Mouse (Mus musculus) kidney, embryonic 15.5 days (tissue): ENCODE results near the gene Pgc. TPM values are rescaled to one million over a fixed set of nuclear protein-coding genes. Genes with fewer than 3 reads are reported as not detected.

Source experiments
- ATAC-seq: fragments of 200-750 bp; cut with Nextera tagmentation; replicated peaks from 2 replicates; pipeline ENCODE4 v1.8.0; 2017; ENCODE audit warnings: moderate TSS enrichment; ENCODE audit not compliant: low FRiP score
- H3K27ac ChIP-seq: fragments of 300-500 bp; sonication (generic); 2 replicates; pipeline ENCODE4 v1.5.1; 2015; ENCODE audit warnings: mild to moderate bottlenecking, inconsistent platforms
- H3K27me3 ChIP-seq: fragments of 300-500 bp; sonication (generic); 2 replicates; pipeline ENCODE4 v1.6.1; 2015; ENCODE audit warnings: inconsistent platforms
- H3K36me3 ChIP-seq: fragments of 300-500 bp; sonication (generic); 2 replicates; pipeline ENCODE4 v1.6.1; 2015; ENCODE audit warnings: inconsistent platforms
- H3K4me1 ChIP-seq: fragments of 300-500 bp; sonication (generic); 2 replicates; pipeline ENCODE4 v1.6.1; 2015; ENCODE audit warnings: inconsistent platforms
- H3K4me2 ChIP-seq: fragments of 300-500 bp; sonication (generic); 2 replicates; pipeline ENCODE4 v1.6.1; 2015; ENCODE audit warnings: moderate library complexity, mild to moderate bottlenecking, inconsistent platforms
- H3K4me3 ChIP-seq: fragments of 300-500 bp; sonication (generic); replicated peaks from 2 replicates; pipeline ENCODE4 v1.5.1; 2015; ENCODE audit warnings: mild to moderate bottlenecking, inconsistent platforms
- H3K9ac ChIP-seq: fragments of 300-500 bp; sonication (generic); 2 replicates; pipeline ENCODE4 v1.6.1; 2015; ENCODE audit warnings: mild to moderate bottlenecking, inconsistent platforms
- H3K9me3 ChIP-seq: fragments of 300-500 bp; sonication (generic); replicated peaks from 2 replicates; pipeline ENCODE4 v1.6.1; 2016; ENCODE audit warnings: inconsistent platforms
- WGBS: fragments of 180-500 bp; shearing (Covaris S2); methylation state at CpG from one replicate; pipeline ENCODE4 v1.1.7; 2015; ENCODE audit warnings: mixed read lengths; 5-methylcytosine and 5-hydroxymethylcytosine counted together
- polyA plus RNA-seq: library from polyadenylated mRNA; unstranded; fragments of >200 nt; fragmentation: Nextera tagmentation; extraction: Ambion mirVana; gene quantifications from 2 replicates; pipeline ENCODE4 v1.2.1, GENCODE M21; 2015

Gene Pgc
- polyA plus RNA-seq, 1 experiment from 2014 or later: 0.14 TPM

DNA sequence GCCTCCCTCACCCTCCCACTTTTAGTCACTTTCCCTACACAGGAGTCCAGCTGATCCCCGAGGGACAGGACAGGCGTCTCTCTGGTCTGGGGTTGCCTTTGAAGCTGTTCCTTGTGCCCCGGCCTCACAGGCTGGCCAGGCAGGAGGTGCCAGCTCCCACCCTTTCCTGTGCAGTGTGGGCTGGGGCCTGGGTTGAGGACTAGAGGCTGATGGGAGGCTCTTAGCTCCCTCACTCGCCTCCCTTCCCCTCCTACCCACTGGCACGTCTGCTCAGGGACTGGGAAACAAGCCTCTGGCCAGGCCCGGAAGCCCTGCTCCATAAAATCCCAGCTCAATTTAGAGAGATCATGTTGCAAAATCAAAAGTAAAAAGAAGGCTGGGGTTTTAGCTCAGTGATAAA, 47.0 kb downstream of the Pgc start:
- WGBS: 19% methylated on average over 6 of the region's 6 CpGs
- H3K4me1 ChIP-seq: peaks cover 15% of the 10 kb centered on the region

DNA sequence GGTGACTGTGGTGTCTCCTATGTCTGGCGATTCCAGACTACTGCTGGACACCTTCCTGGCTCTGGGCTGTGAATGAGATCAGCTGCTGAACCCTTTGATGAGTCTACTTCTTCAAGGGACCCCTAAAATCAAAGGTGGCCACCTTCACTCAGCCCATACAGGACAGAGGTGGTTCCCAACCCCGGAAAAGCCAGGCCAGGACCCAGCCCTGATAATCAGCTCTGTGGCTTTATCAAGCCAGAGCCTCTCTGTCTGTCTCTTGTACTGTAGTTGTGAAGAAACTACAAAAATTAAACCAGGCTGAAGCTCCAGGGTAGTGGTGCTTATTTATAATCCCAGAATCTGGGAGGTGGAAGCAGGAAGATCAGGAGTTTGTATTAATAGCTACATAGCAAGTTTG, 50.5 kb downstream of the Pgc start:
- H3K27ac ChIP-seq: no peak overlapping the region
- no peak for ATAC-seq
- 0 out of 2 replicates have a peak, but pooled peaks cover 6% of the 10 kb centered on the region for H3K9me3 ChIP-seq
- peaks cover 8% of the 10 kb centered on the region for H3K4me1 ChIP-seq
- H3K4me3 ChIP-seq: no peak overlapping the region
- no peak overlapping the region for H3K9ac ChIP-seq
- no peaks in the 10 kb centered on the region for H3K27me3 ChIP-seq
- H3K4me2 ChIP-seq: no peak overlapping the region
- WGBS: 47% methylated on average over 2 of the region's 2 CpGs
- no peaks in the 10 kb centered on the region for H3K36me3 ChIP-seq

More for the DNA sequence above, 47.0 kb downstream of the Pgc start:
- Histone ChIP-seq H3K27me3 (no peaks in the 10 kb centered on the region), H3K9me3 (0 out of 2 replicates have a peak, but pooled peaks cover 7% of the 10 kb centered on the region), H3K27ac (peak overlapping the region; percentile 45; the same call in 1 of the 2 replicates), H3K9ac (no peak overlapping the region), H3K4me2 (no peak overlapping the region), H3K4me3 (no peak overlapping the region), H3K36me3 (no peaks in the 10 kb centered on the region)
- peak; percentile 56 for ATAC-seq

DNA sequence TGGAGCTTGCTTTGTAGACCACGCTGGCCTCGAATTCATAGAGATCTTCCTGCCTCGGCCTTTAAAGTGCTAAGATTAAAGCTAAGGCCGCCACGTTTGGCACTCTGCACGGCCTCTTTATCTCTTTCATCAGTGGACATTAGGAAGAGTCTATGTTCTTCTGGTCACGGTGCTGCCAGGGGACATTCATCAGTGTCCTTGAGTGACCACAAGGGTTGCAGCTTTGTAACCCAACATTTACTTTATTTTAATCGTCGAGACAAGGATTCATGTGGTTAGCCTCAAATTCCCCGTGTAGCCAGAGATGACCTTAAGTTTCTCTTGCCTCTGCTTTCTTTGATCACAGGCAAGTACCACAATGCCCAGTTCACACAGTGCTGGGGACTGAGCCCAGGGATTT, 53.8 kb downstream of the Pgc start:
- no peaks in the 10 kb centered on the region for H3K36me3 ChIP-seq
- no peaks in the 10 kb centered on the region for H3K27me3 ChIP-seq
- ATAC-seq: no peak
- no peak overlapping the region for H3K9ac ChIP-seq
- no peak overlapping the region for H3K4me2 ChIP-seq
- no peaks in the 10 kb centered on the region for H3K9me3 ChIP-seq
- H3K4me3 ChIP-seq: no peak overlapping the region
- WGBS: 82% methylated on average over 10 of the region's 10 CpGs
- 0 out of 2 replicates have a peak, but pooled peaks cover 4% of the 10 kb centered on the region for H3K4me1 ChIP-seq
- H3K27ac ChIP-seq: no peak overlapping the region

DNA sequence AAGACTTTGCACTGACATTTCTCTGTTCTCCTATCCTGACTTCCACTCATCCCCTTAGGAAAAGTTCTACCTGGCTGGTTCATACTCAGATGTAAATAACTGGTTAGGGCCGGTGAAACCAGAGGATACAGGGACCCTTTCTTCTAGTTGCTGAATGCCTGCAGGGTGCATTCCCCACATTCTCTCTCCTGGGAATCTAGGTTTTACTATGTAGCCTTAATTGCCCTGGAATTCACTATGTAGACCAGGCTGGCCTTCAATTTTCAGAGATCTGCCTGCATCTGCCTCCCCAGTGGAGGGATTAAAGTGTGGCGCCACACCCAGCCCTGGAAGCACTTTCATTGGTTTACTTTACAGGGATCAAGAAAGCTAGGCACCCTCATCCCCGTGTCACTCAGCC, 55.8 kb downstream of the Pgc start:
- H3K4me2 ChIP-seq: no peak overlapping the region
- no peak for ATAC-seq
- no peak overlapping the region for H3K4me3 ChIP-seq
- H3K9ac ChIP-seq: no peak overlapping the region
- no peaks in the 10 kb centered on the region for H3K27me3 ChIP-seq
- no peaks in the 10 kb centered on the region for H3K36me3 ChIP-seq
- H3K4me1 ChIP-seq: peaks cover 6% of the 10 kb centered on the region
- H3K9me3 ChIP-seq: no peaks in the 10 kb centered on the region
- H3K27ac ChIP-seq: no peak overlapping the region
- 79% methylated on average over 3 of the region's 3 CpGs for WGBS

DNA sequence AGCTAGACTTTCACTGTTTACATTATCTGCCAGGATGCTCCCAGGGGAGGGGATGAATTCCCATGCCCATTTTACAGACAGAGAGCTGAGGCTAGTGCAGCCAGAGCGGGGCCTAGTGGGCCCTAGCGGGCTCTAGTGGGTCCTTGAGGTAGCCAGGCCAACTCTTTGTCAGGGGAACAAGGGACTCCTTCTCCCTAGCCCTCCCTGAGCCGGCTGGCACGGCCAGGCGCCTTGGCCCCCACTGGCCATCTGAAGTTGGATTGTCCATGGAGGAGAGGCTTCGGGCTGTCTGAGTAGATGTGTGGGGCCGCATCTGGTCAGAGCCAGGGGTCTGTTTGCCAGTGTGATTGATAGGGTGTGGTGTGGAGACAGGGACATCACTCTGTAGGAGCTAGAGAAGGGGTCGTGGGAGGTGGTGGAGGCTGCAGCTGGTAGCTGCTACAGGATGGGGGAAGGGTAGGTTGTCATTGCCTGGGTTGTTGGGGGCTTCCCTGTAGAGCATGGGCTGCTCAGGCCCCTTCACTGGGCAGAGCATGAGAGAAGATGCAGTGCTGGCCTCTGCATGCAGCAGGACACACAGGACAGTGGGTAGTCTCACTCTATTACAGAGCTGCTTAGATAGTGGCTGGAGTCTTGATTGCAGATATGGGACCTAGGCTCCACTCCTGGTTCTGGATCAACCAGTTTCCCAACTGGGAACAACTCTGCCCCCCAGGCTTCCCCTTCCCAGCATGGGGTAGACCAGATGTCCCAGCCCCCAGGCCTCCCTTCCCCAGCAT, 57.0 kb downstream of the Pgc start:
- Histone ChIP-seq H3K4me2 (no peak overlapping the region), H3K4me1 (peaks cover 17% of the 10 kb centered on the region), H3K27me3 (no peaks in the 10 kb centered on the region), H3K27ac (no peak overlapping the region), H3K36me3 (no peaks in the 10 kb centered on the region), H3K4me3 (no peak overlapping the region), H3K9ac (no peak overlapping the region), H3K9me3 (no peaks in the 10 kb centered on the region)
- no peak for ATAC-seq
- WGBS: 80% methylated on average over 8 of the region's 8 CpGs

Other genes with a start within 250 kb of the Pgc start
- 32.2 and 37.0 TPM in 2 replicates for gene Taf8, start 224.6 kb upstream of the Pgc start, polyA plus RNA-seq
- 272 and 294 TPM in 2 replicates for gene Ccnd3, start 221.8 kb upstream of the Pgc start, polyA plus RNA-seq
- gene Bysl, start 115.3 kb upstream of the Pgc start, polyA plus RNA-seq: 23.8 and 26.5 TPM in 2 replicates
- 45.7 TPM in 2 replicates for gene Med20, start 115.3 kb upstream of the Pgc start, polyA plus RNA-seq
- gene Gm20517, start 115.3 kb upstream of the Pgc start, polyA plus RNA-seq: 0.81 and 1.4 TPM in 2 replicates
- 4.6 and 5.0 TPM in 2 replicates for gene Usp49, start 96.2 kb upstream of the Pgc start, polyA plus RNA-seq
- gene Tomm6, start 38.5 kb upstream of the Pgc start, polyA plus RNA-seq: 381 and 386 TPM in 2 replicates
- gene Frs3, start 37.8 kb upstream of the Pgc start, polyA plus RNA-seq: 5.5 and 6.7 TPM in 2 replicates
- 0.17 and 0.24 TPM in 2 replicates for gene Gm21981, start 32.4 kb upstream of the Pgc start, polyA plus RNA-seq
- gene Prickle4, start 32.1 kb upstream of the Pgc start, polyA plus RNA-seq: 0.51 and 0.99 TPM in 2 replicates
- gene Tfeb, start 10.2 kb downstream of the Pgc start, polyA plus RNA-seq: 13.4 and 15.2 TPM in 2 replicates
- 7.7 and 12.6 TPM in 2 replicates for gene Mdfi, start 107.8 kb downstream of the Pgc start, polyA plus RNA-seq
- gene Foxp4, start 197.8 kb downstream of the Pgc start, polyA plus RNA-seq: 13.0 and 13.7 TPM in 2 replicates